Mouse (Mus musculus) MEL (cell line): ENCODE measurements around the gene Mapt.

Experiments
- CTCF ChIP-seq, 3 experiments: IDR thresholded peaks in 2 of 3; conservative IDR thresholded peaks in 1 of 3; 2 replicates each; pipeline ENCODE4 v1.5.1; 2011 to 2012; ENCODE audit warnings: low read length in 3 of 3, low read depth in 2 of 3, mild to moderate bottlenecking in 2 of 3, improper control_type of control experiment in 1 of 3, inconsistent platforms in 1 of 3, mixed read lengths in 1 of 3, moderate library complexity in 1 of 3; ENCODE audit not compliant: control insufficient read depth in 1 of 3, insufficient read depth in 1 of 3, poor library complexity in 1 of 3, severe bottlenecking in 1 of 3
- EP300 ChIP-seq, 2 experiments: IDR thresholded peaks; 2 replicates each; pipeline ENCODE4 v1.6.1; 2011; ENCODE audit warnings: improper control_type of control experiment in 2 of 2, low read length in 2 of 2, low read depth in 1 of 2, mild to moderate bottlenecking in 1 of 2
- ETS1 ChIP-seq: IDR thresholded peaks from 2 replicates; pipeline ENCODE4 v1.6.1; 2012; ENCODE audit warnings: low read depth, mild to moderate bottlenecking, inconsistent platforms, low read length, improper control_type of control experiment, moderate library complexity
- TCF12 ChIP-seq: IDR thresholded peaks from 2 replicates; pipeline ENCODE4 v1.6.1; 2014; ENCODE audit warnings: low read depth, mild to moderate bottlenecking, inconsistent platforms, low read length, improper control_type of control experiment, moderate library complexity
- UBTF ChIP-seq: IDR thresholded peaks from 2 replicates; pipeline ENCODE4 v1.6.1; 2012; ENCODE audit warnings: low read depth, mild to moderate bottlenecking, inconsistent platforms, low read length, improper control_type of control experiment, moderate library complexity, borderline replicate concordance; ENCODE audit not compliant: insufficient read depth
- USF1 ChIP-seq: IDR thresholded peaks from 2 replicates; pipeline ENCODE4 v1.6.1; 2014; ENCODE audit warnings: low read depth, mild to moderate bottlenecking, inconsistent platforms, low read length, improper control_type of control experiment, moderate library complexity
- ZKSCAN1 ChIP-seq: IDR thresholded peaks from 2 replicates; pipeline ENCODE4 v1.6.1; 2012; ENCODE audit warnings: low read depth, mild to moderate bottlenecking, inconsistent platforms, low read length, improper control_type of control experiment, moderate library complexity

DNA sequence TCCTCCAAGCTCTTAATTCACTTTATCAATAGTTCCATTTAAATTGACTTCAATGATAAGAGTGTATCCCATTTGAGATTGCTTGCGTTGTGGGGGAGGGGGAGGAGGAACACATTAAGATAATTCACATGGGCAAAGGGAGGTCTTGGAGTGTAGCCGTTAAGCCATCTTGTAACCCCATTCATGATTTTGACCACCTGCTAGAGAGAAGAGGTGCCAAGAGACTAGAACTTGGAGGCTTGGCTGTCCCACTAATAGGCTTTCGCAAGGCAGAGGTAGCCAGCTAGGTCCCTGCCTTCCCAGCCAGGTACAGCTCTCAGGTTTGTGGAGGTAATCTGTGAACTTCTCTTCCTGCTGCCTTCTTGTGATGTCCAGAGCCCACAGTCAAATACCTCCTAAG lies 100.0 kb downstream of the Mapt start:
- no peak for TF ChIP-seq ETS1
- TF ChIP-seq ZKSCAN1, result no peak
- TF ChIP-seq USF1, result no peak
- no peak for TF ChIP-seq TCF12
- TF ChIP-seq EP300 (IDR thresholded peaks at IDR 0.05; ENCODE audit: low read depth in 1 of 2, low read length in 2 of 2), result no peak
- no peak for TF ChIP-seq UBTF
- TF ChIP-seq CTCF (IDR thresholded peaks at IDR 0.05 in 2 of 3, conservative IDR thresholded peaks at IDR 0.05 in 1 of 3; ENCODE audit: control insufficient read depth in 1 of 3, insufficient read depth in 1 of 3, low read depth in 2 of 3, low read length in 3 of 3, poor library complexity in 1 of 3, severe bottlenecking in 1 of 3), result no peak
